Mouse (Mus musculus): ENCODE measurements around the gene Slfn14.

GRCm38 (mm10) chr11:83225371-83225960 is 61.1 kb downstream of the Slfn14 start:
- no peak for TF ChIP-seq CTCF (IDR thresholded peaks at IDR 0.05; ENCODE audit: extremely low read depth, insufficient read length, insufficient replicate concordance, low read depth, low read length)
- no peak for TF ChIP-seq POLR2A (IDR thresholded peaks at IDR 0.05; ENCODE audit: low read depth, low read length)
